Mouse (Mus musculus) megakaryocyte-erythroid progenitor cell, adult 5 weeks (primary cell): ENCODE data around the gene Pld3. TPM values are rescaled to one million over a fixed set of nuclear protein-coding genes. Genes with fewer than 3 reads are reported as not detected.

Source experiments
- polyA plus RNA-seq: library from polyadenylated mRNA; stranded (reverse); fragments of >175 nt; gene quantifications from 2 replicates; pipeline ENCODE4 v1.2.3, GENCODE M21; 2012

The Pld3 gene
- polyA plus RNA-seq: 37.9 and 40.2 TPM in 2 replicates

GRCm38 (mm10) chr7:27552931-27553513 lies at the start of gene Pld3, which contains the start of gene 2310022A10Rik:
Gene Pld3 (minus strand): TSS chr7:27553218.
Gene 2310022A10Rik (plus strand): TSS chr7:27553233.

GRCm38 (mm10) chr7:27591266-27592216 lies 38.5 kb upstream of the Pld3 start, which contains the start of gene Akt2:
Gene Akt2 (plus strand): TSS chr7:27591552.

GRCm38 (mm10) chr7:27522967-27523366 lies 30.1 kb downstream of the Pld3 start, which contains the start of gene Hipk4:
Gene Hipk4 (plus strand): TSS chr7:27523267.

GRCm38 (mm10) chr7:27499036-27499435 lies 54.0 kb downstream of the Pld3 start, which contains the start of gene Prx:
Gene Prx (plus strand): TSS chr7:27499324.

DNA sequence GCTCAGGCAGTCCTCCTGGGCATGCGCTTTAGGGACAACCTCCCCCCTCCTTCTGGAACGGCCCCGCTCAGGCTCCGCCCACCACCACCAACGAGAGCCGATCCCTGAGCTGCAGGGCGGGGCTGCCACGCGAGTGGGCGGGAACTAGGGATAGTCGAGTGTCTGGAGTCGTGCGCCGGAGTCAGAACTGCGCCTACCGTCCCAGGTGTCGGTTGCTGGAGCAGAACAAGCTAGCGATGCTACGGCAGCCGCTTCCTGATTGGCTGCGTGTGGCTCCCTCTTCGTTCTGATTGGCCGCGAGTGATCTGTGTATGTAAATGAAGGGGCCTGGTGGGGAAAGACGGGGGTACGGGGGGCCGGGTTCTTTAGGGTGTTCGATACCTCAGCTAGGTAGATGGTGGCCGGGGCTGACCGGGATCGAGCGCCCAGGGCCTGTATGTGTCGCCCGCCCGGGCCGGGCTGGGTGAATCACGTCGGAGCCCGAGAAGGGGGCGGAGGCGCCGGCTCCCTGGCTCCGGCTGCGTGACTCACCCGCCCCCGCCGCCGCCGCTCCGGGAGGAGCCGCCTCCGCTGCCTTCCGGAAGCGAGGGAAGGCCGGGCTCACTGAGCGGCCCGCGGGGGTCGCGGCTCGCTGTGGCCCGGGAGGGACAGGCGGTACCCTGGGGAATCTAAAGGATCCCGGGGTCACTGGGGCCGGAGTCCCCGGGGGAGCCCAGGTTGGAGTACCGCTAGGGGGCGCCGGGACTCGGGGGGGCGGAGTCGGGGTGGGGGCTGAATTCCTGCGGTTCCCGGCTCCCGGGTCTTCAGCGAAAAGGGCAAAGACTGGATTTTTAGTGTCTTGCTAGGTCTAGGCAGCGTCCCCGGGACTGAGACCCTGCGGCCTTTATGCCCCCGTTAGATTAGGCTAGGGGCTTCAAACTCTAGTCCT lies 66.0 kb downstream of the Pld3 start, which contains the start of gene Sertad1:
TSS of gene Sertad1 (plus strand) at position 141 of the 928 bp plus-strand sequence.

Other genes with a start within 250 kb of the Pld3 start
- 1.1 and 1.2 TPM in 2 replicates for gene Ltbp4, start 215.5 kb downstream of the Pld3 start, polyA plus RNA-seq
- 133 and 146 TPM in 2 replicates for gene Shkbp1, start 197.2 kb downstream of the Pld3 start, polyA plus RNA-seq
- 0.93 and 1.2 TPM in 2 replicates for gene Gm20479, start 195.8 kb downstream of the Pld3 start, polyA plus RNA-seq
- 0.24 and 0.49 TPM in 2 replicates for gene Sptbn4, start 105.5 kb downstream of the Pld3 start, polyA plus RNA-seq
- gene Blvrb, start 105.2 kb downstream of the Pld3 start, polyA plus RNA-seq: 204 and 253 TPM in 2 replicates
- gene Sertad3, start 79.5 kb downstream of the Pld3 start, polyA plus RNA-seq: 19.3 and 21.0 TPM in 2 replicates
- 156 and 160 TPM in 2 replicates for gene Sertad1, start 66.3 kb downstream of the Pld3 start, polyA plus RNA-seq
- gene Prx, start 53.9 kb downstream of the Pld3 start, polyA plus RNA-seq: 3.2 and 5.7 TPM in 2 replicates
- gene Hipk4, start 30.0 kb downstream of the Pld3 start, polyA plus RNA-seq: 1.2 and 2.5 TPM in 2 replicates
- gene 2310022A10Rik, start within 50 bp of the Pld3 start, polyA plus RNA-seq: 42.8 and 50.3 TPM in 2 replicates
- gene Akt2, start 38.3 kb upstream of the Pld3 start, polyA plus RNA-seq: 54.4 and 61.2 TPM in 2 replicates
- gene Ttc9b, start 100.7 kb upstream of the Pld3 start, polyA plus RNA-seq: not detected in 2 replicates
- gene Map3k10, start 121.4 kb upstream of the Pld3 start, polyA plus RNA-seq: 25.2 and 27.5 TPM in 2 replicates
- 0.04 and 0.09 TPM in 2 replicates for gene Zfp607b, start 136.1 kb upstream of the Pld3 start, polyA plus RNA-seq
- gene Zfp60, start 178.2 kb upstream of the Pld3 start, polyA plus RNA-seq: 0.15 and 0.30 TPM in 2 replicates